8 mouse cellular contexts compared by ENCODE assay signal in genomic region chr5:24451264-24452029, GRCm38 (mm10). TPM values are rescaled to one million over a fixed set of nuclear protein-coding genes. Genes with fewer than 3 reads are reported as not detected.
DNase-seq lines count a peak whose midpoint lies in the region; ATAC-seq and TF ChIP-seq lines count a peak whose summit lies in the region.

No protein-coding gene starts in this region.

- peak overlapping the region; percentile 99 for H3K4me2 ChIP-seq in embryonic facial prominence, embryonic 13.5 days
- H3K4me2 ChIP-seq in myocyte (ENCODE audit: low read depth) = peak overlapping the region; percentile 81

- no peak for TF ChIP-seq CTCF in liver, adult 2 months (IDR thresholded peaks at IDR 0.05; ENCODE audit: low read depth, low read length)

- 2% methylated on average over 55 of the region's 66 CpGs for whole genome bisulfite sequencing in embryonic facial prominence, embryonic 13.5 days
- WGBS in liver, adult 2 months = 7% methylated on average over 58 of the region's 66 CpGs

- H3K4me3 ChIP-seq in embryonic facial prominence, embryonic 13.5 days = peak overlapping the region; percentile 93
- peak overlapping the region; percentile 73 for H3K4me3 ChIP-seq in liver, adult 2 months (ENCODE audit: insufficient read depth, low read depth, low read length)
- peak overlapping the region; percentile 87 for H3K4me3 ChIP-seq in myocyte

- ATAC-seq in embryonic facial prominence, embryonic 13.5 days (ENCODE audit: insufficient number of reproducible peaks, insufficient read depth, low FRiP score, low TSS enrichment, low read depth) = peak; percentile 77

- 0 out of 2 replicates have a peak, but pooled peaks cover 4% of the 10 kb centered on the region for H3K27me3 ChIP-seq in embryonic facial prominence, embryonic 13.5 days
- no peaks in the 10 kb centered on the region for H3K27me3 ChIP-seq in liver, adult 2 months (ENCODE audit: control insufficient read depth, insufficient read depth, low read length)
- H3K27me3 ChIP-seq in myocyte (ENCODE audit: control insufficient read depth, insufficient read depth, insufficient read length) = no peaks in the 10 kb centered on the region

- peaks cover 29% of the 10 kb centered on the region for H3K79me2 ChIP-seq in liver, adult 2 months (ENCODE audit: control insufficient read depth, insufficient read depth, low read length)
- H3K79me2 ChIP-seq in myocyte (ENCODE audit: control insufficient read depth, insufficient read depth) = peaks cover 41% of the 10 kb centered on the region

- H3K4me1 ChIP-seq in embryonic facial prominence, embryonic 13.5 days = peaks cover 58% of the 10 kb centered on the region
- H3K4me1 ChIP-seq in liver, adult 2 months (ENCODE audit: control insufficient read depth, insufficient read depth, low read length) = peaks cover 17% of the 10 kb centered on the region

- no peaks in the 10 kb centered on the region for H3K9me3 ChIP-seq in embryonic facial prominence, embryonic 13.5 days

- DNase-seq in A20 (ENCODE audit: low read depth, low spot score) = peak; percentile 93
- peak; percentile 59 to 73 for DNase-seq in adrenal gland, postnatal 4 days (ENCODE audit: low spot score in 2 of 2)
- peak; percentile 70 for DNase-seq in heart, adult 8-10 months (ENCODE audit: low spot score)
- DNase-seq in kidney, adult 9 months = peak; percentile 80
- DNase-seq in liver, adult 2 months (ENCODE audit: extremely low read depth, low read depth, low spot score) = peak; percentile 78
- DNase-seq in spleen, postnatal 4 days (ENCODE audit: low spot score in 2 of 2) = peak; percentile 78 to 88

- H3K36me3 ChIP-seq in embryonic facial prominence, embryonic 13.5 days = 0 out of 2 replicates have a peak, but pooled peaks cover 10% of the 10 kb centered on the region
- H3K36me3 ChIP-seq in liver, adult 2 months (ENCODE audit: control insufficient read depth, insufficient read depth, low read length) = no peaks in the 10 kb centered on the region
- no peaks in the 10 kb centered on the region for H3K36me3 ChIP-seq in myocyte (ENCODE audit: control insufficient read depth, insufficient read depth)

- H3K27ac ChIP-seq in embryonic facial prominence, embryonic 13.5 days = peak overlapping the region; percentile 92
- peak overlapping the region; percentile 72 for H3K27ac ChIP-seq in liver, adult 2 months (replicated peaks; ENCODE audit: insufficient read depth, low read depth, low read length)

- H3ac ChIP-seq in myocyte (ENCODE audit: control insufficient read depth, insufficient read length) = peak overlapping the region; percentile 94

- TF ChIP-seq POLR2A in liver, adult 2 months (IDR thresholded peaks at IDR 0.05; ENCODE audit: extremely low read depth, insufficient read depth, low read length) = peak; percentile 67; the same call in 1 of the 2 replicates
- TF ChIP-seq POLR2A in myocyte (IDR thresholded peaks at IDR 0.05; ENCODE audit: insufficient read length, low read depth) = peak; percentile 68

- peak overlapping the region; percentile 94 for H3K9ac ChIP-seq in embryonic facial prominence, embryonic 13.5 days
- peak overlapping the region; percentile 86 for H3K9ac ChIP-seq in liver, adult 2 months (ENCODE audit: low read depth, low read length)

TF ChIP-seq in myocyte, 11 proteins besides CTCF, POLR2A, EP300 and RAD21:
- TF ChIP-seq MYOD1 (IDR thresholded peaks at IDR 0.05; ENCODE audit: control insufficient read depth in 1 of 3, insufficient read length in 2 of 3, low read depth in 2 of 3) (peak in 2 of 3 experiments; percentile 23 to 66), POLR2AphosphoS2 (IDR thresholded peaks at IDR 0.05; ENCODE audit: insufficient read length, low read depth) (peak; percentile 84), MYOG (IDR thresholded peaks at IDR 0.05; ENCODE audit: control insufficient read depth in 1 of 3, insufficient read depth in 1 of 3, insufficient read length in 2 of 3, low read depth in 2 of 3) (peak in 2 of 3 experiments; percentile 7 to 63), TCF3 (IDR thresholded peaks at IDR 0.05; ENCODE audit: insufficient read length, low read depth) (no peak), MAX (IDR thresholded peaks at IDR 0.05; ENCODE audit: low read depth) (no peak)

RNA-seq across cellular contexts. Expression of gene Agap3, which starts 0.5 kb away (rescaled TPM):
- 10 to 100 TPM; 88.4 to 89.2 TPM for total RNA-seq in adrenal gland, postnatal 4 days (2021)
- polyA plus RNA-seq in embryonic facial prominence, embryonic 13.5 days (2015; fragmentation: Nextera tagmentation; extraction: Ambion mirVana) = 31.5 and 31.6 TPM in 2 replicates
- total RNA-seq in heart, adult 8-10 months (2022) = 100 to 1,000 TPM in 1 of 4 experiments, 10 to 100 TPM in 3; 88.8 to 101 (median 95.0) TPM
- 13.8 and 17.9 TPM in 2 replicates for total RNA-seq in liver, adult 2 months (2014; rRNA removed)
- 33.7 and 37.8 TPM in 2 replicates for polyA plus RNA-seq in liver, adult 2 months (2012; rRNA removed)
- polyA plus RNA-seq in myocyte (2012; fragmentation: generic; extraction: Trizol) = 119 TPM

RNA-seq across cellular contexts. Expression of gene Tmub1, which starts 3.8 kb away (rescaled TPM):
- 10 to 100 TPM; 11.1 to 11.3 TPM for total RNA-seq in adrenal gland, postnatal 4 days (2021)
- 20.2 and 22.8 TPM in 2 replicates for polyA plus RNA-seq in embryonic facial prominence, embryonic 13.5 days (2015; fragmentation: Nextera tagmentation; extraction: Ambion mirVana)
- 10 to 100 TPM in 3 of 4 experiments, 1 to 10 TPM in 1; 9.8 to 12.3 (median 11.8) TPM for total RNA-seq in heart, adult 8-10 months (2022)
- 5.2 and 6.2 TPM in 2 replicates for total RNA-seq in liver, adult 2 months (2014; rRNA removed)
- 30.7 and 35.2 TPM in 2 replicates for polyA plus RNA-seq in liver, adult 2 months (2012; rRNA removed)
- polyA plus RNA-seq in myocyte (2012; fragmentation: generic; extraction: Trizol) = 14.2 TPM

RNA-seq across cellular contexts. Expression of gene Fastk, which starts 6.4 kb away (rescaled TPM):
- total RNA-seq in adrenal gland, postnatal 4 days (2021) = 100 to 1,000 TPM; 108 to 127 TPM
- polyA plus RNA-seq in embryonic facial prominence, embryonic 13.5 days (2015; fragmentation: Nextera tagmentation; extraction: Ambion mirVana) = 106 and 109 TPM in 2 replicates
- total RNA-seq in heart, adult 8-10 months (2022) = 100 to 1,000 TPM; 297 to 351 (median 327) TPM
- 22.3 and 28.5 TPM in 2 replicates for total RNA-seq in liver, adult 2 months (2014; rRNA removed)
- 104 and 166 TPM in 2 replicates for polyA plus RNA-seq in liver, adult 2 months (2012; rRNA removed)
- 124 TPM for polyA plus RNA-seq in myocyte (2012; fragmentation: generic; extraction: Trizol)

RNA-seq across cellular contexts. Expression of gene Slc4a2, which starts 27.8 kb away (rescaled TPM):
- 10 to 100 TPM; 60.8 to 70.1 TPM for total RNA-seq in adrenal gland, postnatal 4 days (2021)
- polyA plus RNA-seq in embryonic facial prominence, embryonic 13.5 days (2015; fragmentation: Nextera tagmentation; extraction: Ambion mirVana) = 41.0 and 41.2 TPM in 2 replicates
- total RNA-seq in heart, adult 8-10 months (2022) = 10 to 100 TPM; 21.9 to 32.5 (median 24.7) TPM
- 15.4 and 22.7 TPM in 2 replicates for total RNA-seq in liver, adult 2 months (2014; rRNA removed)
- 33.5 and 40.4 TPM in 2 replicates for polyA plus RNA-seq in liver, adult 2 months (2012; rRNA removed)
- 96.4 TPM for polyA plus RNA-seq in myocyte (2012; fragmentation: generic; extraction: Trizol)

RNA-seq across cellular contexts. Expression of gene Cdk5, which starts 28.1 kb away (rescaled TPM):
- total RNA-seq in adrenal gland, postnatal 4 days (2021) = 10 to 100 TPM; 42.6 to 43.9 TPM
- polyA plus RNA-seq in embryonic facial prominence, embryonic 13.5 days (2015; fragmentation: Nextera tagmentation; extraction: Ambion mirVana) = 55.7 and 62.1 TPM in 2 replicates
- 10 to 100 TPM; 17.3 to 23.7 (median 19.1) TPM for total RNA-seq in heart, adult 8-10 months (2022)
- total RNA-seq in liver, adult 2 months (2014; rRNA removed) = 9.5 and 10.0 TPM in 2 replicates
- polyA plus RNA-seq in liver, adult 2 months (2012; rRNA removed) = 34.6 and 38.4 TPM in 2 replicates
- 30.0 TPM for polyA plus RNA-seq in myocyte (2012; fragmentation: generic; extraction: Trizol)

Comparison
In these comparisons a context has a peak if more than half of its experiments do, and no peak if none do; other contexts are left out.
1. Peak in every context shown above with its lines: DNase-seq, ATAC-seq, H3K4me3 ChIP-seq and H3K27ac ChIP-seq.